In genomic region chr13:32939191-32939590, GRCm38 (mm10) we compare ENCODE assay signal across 18 mouse cellular contexts. TPM values are rescaled to one million over a fixed set of nuclear protein-coding genes. Genes with fewer than 3 reads are reported as not detected.
DNase-seq lines count a peak whose midpoint lies in the region; ATAC-seq and TF ChIP-seq lines count a peak whose summit lies in the region.
"Not testable (repeated sequence)": the region's sequence is repeated elsewhere in the genome, so short reads cannot be mapped to it uniquely, and the experiment has no call there.
"Had no signal": no experiment of that assay in that cellular context is flagged by ENCODE, and none has a peak within 500 bp of the region (broad histone marks: within the 10 kb centered on the region; RNA-seq: fewer than 3 reads in every experiment).

No protein-coding gene starts in this region.

- not testable (repeated sequence) for H3K9ac ChIP-seq in heart, embryonic 16.5 days (ENCODE audit: low read length); intestine, embryonic 16.5 days (ENCODE audit: low read depth, low read length); stomach, postnatal 0 days (ENCODE audit: low read length)

- peak; percentile 49; the same call in 1 of the 2 replicates for ATAC-seq in heart, embryonic 16.5 days (replicated peaks; ENCODE audit: extremely low read depth, insufficient read depth, low FRiP score)
- ATAC-seq in intestine, embryonic 16.5 days = peak; percentile 55; the same call in 1 of the 2 replicates
- peak; percentile 67; the same call in 1 of the 2 replicates for ATAC-seq in stomach, postnatal 0 days (ENCODE audit: low FRiP score, low TSS enrichment)

- not testable (repeated sequence) for H3K27me3 ChIP-seq in C2C12 (ENCODE audit: control insufficient read depth, insufficient read depth, insufficient read length); heart, embryonic 16.5 days (ENCODE audit: control insufficient read depth, insufficient read depth, low read length); intestine, embryonic 16.5 days (replicated peaks; ENCODE audit: control insufficient read depth, insufficient read depth, low read length); stomach, postnatal 0 days (ENCODE audit: control insufficient read depth, insufficient read depth, low read length)

- not testable (repeated sequence) for H3K79me2 ChIP-seq in C2C12 (ENCODE audit: control insufficient read depth, insufficient read depth)

- WGBS in heart, embryonic 16.5 days = 33% methylated on average over 3 of the region's 3 CpGs
- WGBS in intestine, embryonic 16.5 days = 65% methylated on average over 3 of the region's 3 CpGs
- WGBS in stomach, postnatal 0 days = 48% methylated on average over 3 of the region's 3 CpGs

- not testable (repeated sequence) for TF ChIP-seq CTCF in C2C12 (IDR thresholded peaks at IDR 0.05; ENCODE audit: control insufficient read depth, insufficient read depth, insufficient read length); embryonic fibroblast, embryonic 13.5 days (IDR thresholded peaks at IDR 0.05; ENCODE audit: borderline replicate concordance, insufficient read depth, low read length); stomach, postnatal 0 days (IDR thresholded peaks at IDR 0.05; ENCODE audit: low read depth)

- not testable (repeated sequence) for TF ChIP-seq EP300 in stomach, postnatal 0 days (optimal IDR thresholded peaks at IDR 0.05)

- TF ChIP-seq POLR2A in embryonic fibroblast, embryonic 13.5 days (IDR thresholded peaks at IDR 0.05; ENCODE audit: low read depth, low read length) = not testable (repeated sequence)

- peaks cover 11% of the 10 kb centered on the region for H3K4me1 ChIP-seq in embryonic fibroblast, embryonic 13.5 days (ENCODE audit: control insufficient read depth, insufficient read depth, low read length)
- H3K4me1 ChIP-seq in heart, embryonic 16.5 days (ENCODE audit: control insufficient read depth, insufficient read depth, low read length); intestine, embryonic 16.5 days (ENCODE audit: control insufficient read depth, insufficient read depth, low read length); stomach, postnatal 0 days (replicated peaks; ENCODE audit: control insufficient read depth, insufficient read depth): not testable (repeated sequence)

- not testable (repeated sequence) for H3K79me3 ChIP-seq in C2C12 (ENCODE audit: low read depth)

- H3ac ChIP-seq in C2C12 (ENCODE audit: control insufficient read depth, insufficient read length, low read depth) = not testable (repeated sequence)

- peak overlapping the region; percentile 4; the same call in 1 of the 2 replicates for H3K27ac ChIP-seq in embryonic fibroblast, embryonic 13.5 days (ENCODE audit: insufficient read depth, low read length)
- not testable (repeated sequence) for H3K27ac ChIP-seq in heart, embryonic 16.5 days (ENCODE audit: low read length); intestine, embryonic 16.5 days (ENCODE audit: low read length); stomach, postnatal 0 days (replicated peaks)

- H3K4me3 ChIP-seq in C2C12 (ENCODE audit: insufficient read depth, poor library complexity, severe bottlenecking); embryonic fibroblast, embryonic 13.5 days (ENCODE audit: insufficient read depth, low read length); heart, embryonic 16.5 days (ENCODE audit: low read length); intestine, embryonic 16.5 days (ENCODE audit: low read length); stomach, postnatal 0 days (ENCODE audit: low read depth, low read length): not testable (repeated sequence)

- not testable (repeated sequence) for H3K4me2 ChIP-seq in heart, embryonic 16.5 days (ENCODE audit: low read depth, low read length); intestine, embryonic 16.5 days (ENCODE audit: low read depth, low read length); stomach, postnatal 0 days (replicated peaks; ENCODE audit: low read depth)

- DNase-seq in adrenal gland, adult 2 months = peak; percentile 55
- peak; percentile 54 for DNase-seq in lung, postnatal 25 days (ENCODE audit: low spot score)
- not testable (repeated sequence) for DNase-seq in stomach, postnatal 0 days (ENCODE audit: low spot score)

- H3K36me3 ChIP-seq in C2C12 (ENCODE audit: control insufficient read depth, insufficient read depth); heart, embryonic 16.5 days (ENCODE audit: control insufficient read depth, insufficient read depth); intestine, embryonic 16.5 days (ENCODE audit: control insufficient read depth, insufficient read depth, low read length); stomach, postnatal 0 days (ENCODE audit: control insufficient read depth, insufficient read depth, low read length): not testable (repeated sequence)

- not testable (repeated sequence) for H3K9me3 ChIP-seq in heart, embryonic 16.5 days (replicated peaks; ENCODE audit: control insufficient read depth, low read length); intestine, embryonic 16.5 days (ENCODE audit: control insufficient read depth, low read length); stomach, postnatal 0 days (ENCODE audit: control insufficient read depth, low read length)

TF ChIP-seq in C2C12, 6 proteins besides CTCF, POLR2A, EP300 and RAD21:
- TF ChIP-seq USF1 (IDR thresholded peaks at IDR 0.05; ENCODE audit: low read depth) = peak; percentile 60
TF ChIP-seq in C2C12: peak in this region for 1; not testable (repeated sequence) for 5.

RNA-seq across cellular contexts. Expression of gene Serpinb6b, which starts 25.8 kb away (rescaled TPM):
- 1.0 TPM for polyA plus RNA-seq in C2C12 (2012; fragmentation: generic; extraction: Trizol)
- 10 to 100 TPM; 28.3 to 31.1 TPM for total RNA-seq in adrenal gland, adult 2 months (2021)
- 6.2 and 7.3 TPM in 2 replicates for polyA plus RNA-seq in adrenal gland, adult 2 months (2012; rRNA removed)
- 2.2 and 2.4 TPM in 2 replicates for polyA plus RNA-seq in embryonic fibroblast, embryonic 13.5 days (2011; ENCODE audit: insufficient read length, low read depth, missing spikeins)
- polyA plus RNA-seq in heart, embryonic 16.5 days (2015; fragmentation: Nextera tagmentation; extraction: Ambion mirVana) = 22.4 and 26.8 TPM in 2 replicates
- polyA plus RNA-seq in intestine, embryonic 16.5 days (2015; fragmentation: Nextera tagmentation; extraction: Ambion mirVana) = 3.7 TPM in 2 replicates
- 7.7 and 9.5 TPM in 2 replicates for polyA plus RNA-seq in stomach, postnatal 0 days (2015; fragmentation: Nextera tagmentation; extraction: Ambion mirVana)

RNA-seq across cellular contexts. Expression of gene Serpinb1c, which starts 41.2 kb away (rescaled TPM):
- polyA plus RNA-seq in C2C12 (2012; fragmentation: generic; extraction: Trizol) = 0.04 TPM
- not detected for total RNA-seq in adrenal gland, adult 2 months (2021)
- polyA plus RNA-seq in adrenal gland, adult 2 months (2012; rRNA removed) = not detected in 2 replicates
- not detected in 2 replicates for polyA plus RNA-seq in embryonic fibroblast, embryonic 13.5 days (2011; ENCODE audit: insufficient read length, low read depth, missing spikeins)
- 0.14 and 0.29 TPM in 2 replicates for polyA plus RNA-seq in heart, embryonic 16.5 days (2015; fragmentation: Nextera tagmentation; extraction: Ambion mirVana)
- polyA plus RNA-seq in intestine, embryonic 16.5 days (2015; fragmentation: Nextera tagmentation; extraction: Ambion mirVana) = 0.09 TPM in 1 of 2 replicates, not detected in the other
- 0.07 and 0.10 TPM in 2 replicates for polyA plus RNA-seq in stomach, postnatal 0 days (2015; fragmentation: Nextera tagmentation; extraction: Ambion mirVana)
- total RNA-seq: granulocyte monocyte progenitor cell, adult 5-6 weeks; MEL had no signal
- polyA plus RNA-seq: embryonic facial prominence, embryonic 10.5 days; embryonic facial prominence, embryonic 14.5 days; erythroblast, embryonic 14.5 days; forebrain, embryonic 10.5 days; forebrain, embryonic 14.5 days; heart, embryonic 14.5 days; hindbrain, embryonic 12.5 days; hindbrain, embryonic 16.5 days; inflammation-experienced regulatory T-cells, adult 6 months had no signal
